Mouse (Mus musculus) MEL-GATA-1-ER (cell line): ENCODE results near the gene Ube2b.

Experiments used
- DNase-seq: peaks from one replicate; pipeline ENCODE4 v3.0.0-alpha.2; 2012; ENCODE audit warnings: low read depth; ENCODE audit errors: extremely low read depth

Gene Ube2b

DNA sequence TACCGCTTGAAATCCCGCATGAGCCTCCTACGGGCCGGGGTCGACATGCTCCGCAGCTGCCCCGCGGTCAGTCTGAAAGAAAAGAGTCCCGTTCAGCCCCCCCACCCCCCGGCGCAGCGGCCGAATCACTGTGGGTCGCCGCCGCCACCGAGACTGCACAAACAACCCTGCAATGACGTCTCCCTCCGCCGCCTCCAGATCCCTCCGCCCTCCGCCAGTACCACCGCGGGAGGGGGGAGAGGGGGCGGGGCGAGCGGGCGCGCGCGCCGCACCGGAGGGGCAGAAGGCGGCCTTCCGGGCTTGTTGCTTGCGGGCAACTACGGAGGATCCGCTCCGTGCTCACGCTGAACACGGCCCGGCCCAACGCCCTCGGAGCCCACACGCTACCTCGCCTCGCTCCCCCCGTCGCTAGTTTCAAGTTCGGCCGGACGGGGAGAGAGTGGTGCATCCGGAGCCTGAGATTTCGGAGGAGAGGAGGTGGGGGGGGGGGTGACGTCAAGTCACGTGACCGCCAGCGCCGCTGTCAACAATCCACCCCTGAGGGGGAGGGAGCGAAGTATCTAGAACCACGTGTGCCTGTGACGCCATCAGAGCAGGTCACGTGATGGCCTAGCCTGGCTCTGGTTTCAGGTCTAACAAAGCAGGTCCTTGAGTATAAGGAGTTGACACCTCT, at the start of gene Ube2b:
TSS of gene Ube2b (minus strand) at position 473 of the 673 bp plus-strand sequence.
- peak; percentile 93 for DNase-seq

DNA sequence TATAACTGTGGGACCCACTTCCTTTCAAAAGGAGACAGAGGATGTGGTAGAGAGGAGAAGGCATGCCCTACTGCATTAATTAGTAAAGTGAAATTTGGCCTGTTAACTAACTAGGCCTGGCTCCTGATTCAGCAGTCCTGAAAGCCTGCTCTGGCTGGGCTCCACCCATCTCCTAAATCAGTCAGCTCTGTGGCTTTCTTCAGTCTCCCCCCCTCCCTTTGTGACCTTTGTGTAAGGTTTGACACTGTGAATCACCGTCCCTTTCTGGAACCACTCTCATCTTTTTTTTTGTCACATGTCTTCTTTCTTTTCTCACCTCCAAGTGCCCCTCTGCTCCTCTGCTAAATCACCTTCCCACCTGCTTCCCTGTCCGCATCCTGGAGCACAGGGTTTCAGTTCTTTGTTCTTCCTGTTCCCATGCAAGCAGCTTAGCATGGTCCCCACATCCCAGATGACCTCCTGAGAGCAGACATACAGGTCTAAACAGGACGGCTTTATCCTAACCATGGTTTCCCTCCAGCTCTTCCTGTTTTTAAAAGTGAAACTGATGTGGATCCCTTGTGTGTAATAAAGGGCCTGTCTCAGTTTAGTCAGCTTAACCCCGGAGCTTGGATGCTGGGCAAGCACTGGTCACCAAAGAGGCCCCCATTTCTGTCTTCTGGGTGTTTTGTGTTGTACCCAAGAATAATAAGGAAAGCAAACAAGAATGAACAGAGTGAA, 46.0 kb upstream of the Ube2b start:
- no peak for DNase-seq

DNA sequence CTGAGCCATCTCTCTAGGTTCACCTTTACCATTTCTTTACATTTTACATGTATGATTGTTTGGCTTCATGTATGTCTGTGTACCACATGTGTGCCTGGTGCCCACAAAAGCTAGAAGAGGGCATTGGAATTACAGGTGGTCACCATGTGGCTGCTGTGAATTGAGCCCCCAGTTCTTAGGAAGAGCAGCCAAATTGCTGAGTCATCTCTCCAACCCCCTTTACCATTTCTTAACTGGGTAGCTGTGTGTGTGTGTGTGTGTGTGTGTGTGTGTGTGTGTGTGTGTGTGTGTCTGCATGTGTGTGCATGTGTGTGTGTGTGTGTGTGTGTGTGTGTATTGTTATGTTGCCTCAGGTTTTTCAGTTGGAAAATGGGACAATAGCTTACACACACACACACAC, 43.6 kb upstream of the Ube2b start:
- no peak for DNase-seq

DNA sequence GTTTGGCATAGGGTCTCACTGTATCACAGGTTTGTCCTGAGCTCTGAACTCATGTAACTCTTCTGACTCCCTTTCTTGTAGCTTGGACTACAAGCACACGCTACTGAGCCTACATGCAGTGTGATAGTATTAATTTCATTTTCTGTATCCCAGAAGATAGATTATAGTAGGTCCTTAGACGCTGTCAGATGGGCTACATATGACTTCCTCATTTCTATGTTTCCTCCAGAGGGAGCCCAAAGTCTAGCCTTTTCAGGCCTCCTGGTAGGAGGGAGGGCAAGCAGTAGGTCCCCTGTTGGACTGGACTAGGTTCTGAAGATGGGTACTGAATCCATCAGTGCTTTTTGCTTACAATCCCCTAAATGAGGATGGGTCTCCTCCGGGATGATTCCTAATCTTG, 42.7 kb upstream of the Ube2b start:
- peak; percentile 61 for DNase-seq

DNA sequence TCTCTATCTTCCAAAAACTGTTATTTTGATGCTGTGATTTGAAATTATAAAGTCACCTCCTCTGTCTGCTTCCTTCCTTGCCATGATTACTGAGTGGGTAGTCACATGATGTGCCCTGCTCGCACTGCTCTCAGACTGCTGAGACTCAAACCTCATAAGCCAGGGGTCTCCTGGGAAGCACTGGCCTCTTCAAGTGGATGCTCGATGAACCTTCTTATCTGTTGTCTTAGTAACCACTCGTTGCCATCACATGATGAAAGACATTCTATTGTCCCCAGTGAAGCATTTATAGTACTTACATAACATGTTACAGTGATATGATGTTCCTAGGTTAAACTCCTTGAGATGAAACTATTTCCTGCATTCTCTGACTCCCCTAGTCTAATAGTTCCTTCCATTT, 37.1 kb upstream of the Ube2b start:
- no peak for DNase-seq

DNA sequence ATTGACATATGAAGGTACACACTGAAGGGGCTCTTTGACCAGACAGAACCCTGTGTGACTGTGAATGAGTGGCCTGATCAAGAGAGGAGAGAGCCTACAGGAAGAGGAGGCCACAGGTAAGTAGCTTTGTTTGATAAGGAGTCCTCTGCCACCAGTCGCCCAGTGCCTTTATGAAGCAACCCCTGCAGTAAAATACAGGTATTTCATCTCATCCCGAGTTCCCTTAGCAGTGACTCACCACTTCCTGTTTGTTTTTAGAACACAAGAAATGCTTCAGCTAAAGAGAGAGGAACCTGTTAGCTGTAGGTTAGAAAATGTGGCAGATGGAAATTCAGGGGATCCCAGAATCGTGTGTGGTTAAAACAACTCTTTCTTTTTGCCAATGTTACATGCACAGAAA, 35.3 kb upstream of the Ube2b start:
- DNase-seq, result no peak

DNA sequence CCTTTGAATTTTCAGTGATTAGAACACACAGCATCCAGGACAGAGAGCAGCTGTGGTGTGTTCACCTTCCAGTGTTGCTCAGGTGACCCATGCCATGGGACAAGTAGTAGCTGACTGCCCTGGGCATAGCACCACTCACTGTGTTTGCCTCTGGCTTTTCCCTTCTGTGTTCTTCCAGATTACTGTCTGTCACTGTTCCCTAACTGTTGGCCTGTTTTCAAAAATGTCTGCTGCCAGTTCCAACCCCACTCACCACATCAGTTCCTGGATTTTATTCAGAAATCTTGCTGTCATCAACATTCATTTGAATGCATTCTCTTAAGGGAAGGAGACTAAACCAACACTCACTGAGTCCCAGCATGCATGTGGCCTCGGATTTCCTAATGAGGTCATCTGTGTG, 33.4 kb upstream of the Ube2b start:
- no peak for DNase-seq

DNA sequence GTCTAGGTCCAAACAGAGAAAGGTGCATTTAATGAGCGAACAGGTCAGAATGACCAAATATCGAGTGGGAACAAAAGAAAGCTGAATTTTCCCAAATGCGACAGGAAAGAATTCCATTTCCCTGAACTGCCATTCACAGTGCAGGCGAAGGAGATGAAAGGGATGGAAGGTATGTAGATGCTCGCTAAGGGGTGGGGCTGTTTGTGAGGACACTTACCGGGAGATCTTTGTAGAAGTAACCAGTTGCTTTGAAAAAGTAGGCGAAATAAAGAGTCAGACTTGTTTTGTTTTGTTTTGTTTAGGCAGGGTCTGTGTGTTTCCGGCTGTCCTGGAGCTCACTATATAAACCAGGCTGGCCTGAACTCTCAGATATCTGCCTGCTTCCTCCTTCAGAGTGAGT, 31.8 kb upstream of the Ube2b start:
- no peak for DNase-seq

DNA sequence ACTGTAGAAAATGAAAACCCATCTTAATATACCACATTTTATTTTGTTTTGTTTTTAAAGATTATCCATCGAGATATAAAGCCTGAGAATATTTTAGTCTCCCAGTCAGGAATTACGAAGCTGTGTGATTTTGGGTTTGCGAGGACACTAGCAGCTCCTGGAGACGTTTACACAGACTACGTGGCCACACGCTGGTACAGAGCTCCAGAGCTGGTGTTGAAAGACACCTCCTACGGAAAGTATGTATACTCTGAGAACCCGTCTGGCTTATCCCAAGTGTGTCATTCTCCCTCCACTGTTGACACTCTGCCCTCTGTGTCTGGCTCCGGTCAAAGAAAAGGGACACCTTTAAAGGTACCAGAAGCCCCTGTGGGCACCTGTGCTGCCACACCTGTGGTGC, 17.7 kb upstream of the Ube2b start:
- DNase-seq, result no peak

DNA sequence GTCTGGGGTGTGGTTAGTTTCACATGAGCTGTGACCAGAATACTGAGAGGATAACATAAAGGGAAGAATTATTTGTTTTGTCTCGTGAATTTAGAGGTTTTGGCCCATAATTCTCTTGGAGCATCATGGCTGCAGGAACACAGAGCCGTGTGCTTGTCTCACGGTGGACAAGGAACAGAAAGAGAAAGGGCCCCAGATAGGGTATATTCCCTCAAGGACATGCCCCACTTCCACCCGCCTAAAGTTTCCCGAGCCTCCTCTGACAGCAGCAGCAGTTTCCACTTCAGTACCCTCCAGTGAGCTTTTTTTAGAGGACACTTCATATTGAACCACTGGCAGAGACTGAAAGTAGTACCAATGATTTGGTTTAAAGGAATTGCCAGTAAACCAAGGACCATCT, 11.0 kb upstream of the Ube2b start:
- DNase-seq, result no peak

DNA sequence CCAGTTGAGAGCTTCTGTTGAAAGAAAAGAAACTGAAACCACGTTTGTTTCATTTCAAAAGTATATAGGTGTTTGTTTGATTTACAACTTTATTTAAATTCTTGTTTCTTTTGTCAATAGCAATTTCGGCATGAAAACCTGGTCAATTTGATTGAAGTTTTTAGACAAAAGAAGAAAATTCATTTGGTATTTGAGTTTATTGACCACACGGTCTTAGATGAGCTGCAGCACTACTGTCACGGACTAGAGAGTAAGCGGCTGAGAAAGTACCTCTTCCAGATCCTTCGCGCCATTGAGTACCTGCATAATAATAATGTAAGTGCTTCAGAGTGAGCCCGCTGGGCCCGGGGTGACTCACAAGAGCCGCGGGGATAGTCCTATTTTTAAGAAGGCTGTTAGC, 10.4 kb upstream of the Ube2b start:
- no peak for DNase-seq

DNA sequence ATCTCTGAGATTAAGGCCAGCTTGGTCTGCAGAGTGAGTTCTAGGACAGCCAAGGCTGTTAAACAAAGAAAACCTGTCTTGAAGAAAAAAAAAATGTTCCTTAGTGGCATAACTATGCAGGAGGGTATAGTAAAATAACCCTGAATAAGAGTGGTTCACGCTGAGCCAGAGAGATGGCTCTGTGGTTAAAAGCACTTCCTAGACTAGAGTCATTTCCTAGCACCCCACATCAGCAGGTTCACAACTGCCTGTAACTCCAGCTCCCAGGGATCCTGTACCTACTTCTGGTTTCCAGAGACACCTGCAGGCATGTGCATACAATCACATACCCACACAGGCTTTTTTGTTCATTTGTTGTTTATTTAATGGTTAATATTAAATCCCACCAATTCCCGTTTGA, 5.0 kb upstream of the Ube2b start:
- DNase-seq, result no peak

DNA sequence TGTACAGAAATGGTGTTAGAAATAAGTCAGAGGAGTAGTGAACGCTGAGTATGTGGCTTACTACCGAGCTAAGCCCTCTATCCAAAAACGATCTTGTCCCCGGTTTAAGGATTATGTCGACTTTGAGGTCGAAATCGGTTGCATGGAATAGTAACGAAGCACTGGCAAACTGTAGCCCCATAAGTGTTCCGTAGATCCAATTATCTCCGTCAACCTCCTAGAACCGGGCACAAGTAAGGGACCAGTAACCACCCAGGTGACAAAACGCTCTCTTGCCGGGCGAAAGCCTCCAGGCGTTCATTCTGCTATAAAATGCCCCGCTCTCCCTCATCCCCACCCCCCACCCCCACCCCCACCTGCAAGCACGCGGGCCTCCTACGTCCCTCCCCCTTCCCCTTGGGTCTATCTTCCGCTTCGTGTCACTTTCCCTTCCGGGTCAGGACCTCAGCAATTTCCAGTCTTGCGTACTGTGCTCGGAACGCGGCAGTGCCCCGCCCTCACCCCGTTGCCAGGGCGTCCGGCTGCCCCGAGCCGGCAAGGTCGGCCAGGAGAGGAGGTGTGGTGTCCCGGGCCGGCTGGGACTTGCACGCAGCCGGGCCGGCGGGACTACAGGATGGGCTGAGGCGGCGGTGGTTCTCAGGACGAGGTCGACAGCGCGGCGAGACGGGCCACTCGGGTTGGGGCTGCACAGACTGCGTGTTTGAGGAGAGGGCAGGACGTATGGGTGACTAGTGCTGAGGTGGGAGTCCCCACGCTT, 3.4 kb upstream of the Ube2b start, which contains the start of gene Cdkl3:
TSS of gene Cdkl3 (plus strand) at position 450 of the 757 bp plus-strand sequence.
- peak; percentile 94 for DNase-seq

DNA sequence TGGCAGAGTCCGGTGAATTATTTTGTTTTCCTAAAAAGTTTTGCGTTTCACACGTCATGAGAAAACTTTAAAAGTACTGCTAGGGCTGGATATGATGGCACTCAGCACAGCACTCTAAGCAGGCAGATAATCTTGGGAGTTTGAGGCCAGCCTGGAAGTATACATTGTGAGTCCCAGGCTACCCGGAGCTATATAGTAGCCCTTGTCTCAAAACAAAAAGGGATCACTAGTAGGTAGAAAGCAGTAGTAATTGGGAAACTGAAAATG, 2.9 kb upstream of the Ube2b start:
- no peak for DNase-seq

DNA sequence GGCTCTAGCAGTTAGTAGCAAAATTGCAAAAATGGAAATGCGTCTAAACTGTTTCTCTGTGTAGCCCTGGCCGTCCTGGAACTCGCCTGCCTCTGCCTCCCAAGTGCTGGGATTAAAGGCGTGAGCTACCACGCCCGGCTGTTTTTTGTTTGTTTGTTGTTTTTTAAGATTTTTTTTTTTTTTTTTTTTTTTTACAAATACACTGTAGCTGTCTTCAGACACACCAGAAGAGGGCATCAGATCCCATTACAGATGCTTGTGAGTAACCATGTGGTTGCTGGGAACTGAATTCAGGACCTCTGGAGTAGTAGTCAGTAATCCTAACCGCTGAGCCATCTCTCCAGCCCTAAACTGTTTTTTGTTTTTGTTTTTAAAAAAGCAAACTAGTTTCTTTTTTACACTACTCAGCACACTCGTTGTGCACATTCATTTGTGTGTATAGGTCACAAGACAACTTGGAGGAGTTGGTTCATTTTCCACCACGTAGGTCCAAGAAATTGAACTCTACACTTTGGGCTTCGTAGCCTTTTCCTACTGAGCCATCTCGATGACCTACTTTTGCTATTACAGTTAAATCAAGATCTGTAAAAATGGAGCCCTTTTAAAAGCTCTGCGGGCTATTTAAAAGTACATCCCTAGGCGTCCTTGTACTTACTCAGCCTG, 2.4 kb upstream of the Ube2b start:
- DNase-seq, result no peak

DNA sequence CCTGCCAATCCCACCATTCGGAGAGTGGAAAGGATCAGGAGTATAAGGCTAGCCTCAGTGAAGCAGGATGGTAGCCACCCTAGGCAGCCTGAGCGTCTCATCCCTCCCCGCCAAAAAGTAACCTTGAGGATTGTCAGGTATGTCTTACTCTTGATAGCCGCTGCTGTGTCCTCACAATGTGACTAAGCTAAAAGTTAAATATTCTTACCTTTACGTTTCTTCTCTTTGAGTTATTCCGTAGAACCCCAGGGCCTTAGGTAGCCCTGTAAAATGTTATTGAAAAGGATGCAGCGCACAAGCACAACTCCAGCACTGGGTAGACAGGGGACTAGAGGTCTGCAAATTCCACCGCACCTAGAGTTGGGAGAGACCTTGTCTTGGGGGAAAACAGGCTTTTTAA, 1.3 kb upstream of the Ube2b start:
- no peak for DNase-seq

DNA sequence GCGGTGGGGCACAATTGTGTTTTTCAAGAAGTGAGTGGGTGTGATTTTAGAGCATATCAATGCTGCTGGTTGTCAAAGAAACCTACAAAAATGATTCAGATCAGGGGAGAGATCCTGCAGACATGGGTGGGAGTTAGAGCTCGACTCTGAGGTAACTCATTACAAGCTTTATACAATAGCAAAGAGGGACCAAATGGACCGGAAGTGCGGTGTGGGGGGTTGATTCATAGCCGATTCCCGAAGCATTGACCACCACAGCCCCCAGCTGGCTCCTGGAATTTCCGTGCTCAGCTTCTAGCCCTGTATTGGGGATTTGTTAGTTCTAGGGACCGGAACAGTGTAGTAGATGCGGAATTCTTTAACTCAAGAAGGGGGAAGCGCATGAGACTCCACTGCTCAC, 779 bp upstream of the Ube2b start:
- no peak for DNase-seq

DNA sequence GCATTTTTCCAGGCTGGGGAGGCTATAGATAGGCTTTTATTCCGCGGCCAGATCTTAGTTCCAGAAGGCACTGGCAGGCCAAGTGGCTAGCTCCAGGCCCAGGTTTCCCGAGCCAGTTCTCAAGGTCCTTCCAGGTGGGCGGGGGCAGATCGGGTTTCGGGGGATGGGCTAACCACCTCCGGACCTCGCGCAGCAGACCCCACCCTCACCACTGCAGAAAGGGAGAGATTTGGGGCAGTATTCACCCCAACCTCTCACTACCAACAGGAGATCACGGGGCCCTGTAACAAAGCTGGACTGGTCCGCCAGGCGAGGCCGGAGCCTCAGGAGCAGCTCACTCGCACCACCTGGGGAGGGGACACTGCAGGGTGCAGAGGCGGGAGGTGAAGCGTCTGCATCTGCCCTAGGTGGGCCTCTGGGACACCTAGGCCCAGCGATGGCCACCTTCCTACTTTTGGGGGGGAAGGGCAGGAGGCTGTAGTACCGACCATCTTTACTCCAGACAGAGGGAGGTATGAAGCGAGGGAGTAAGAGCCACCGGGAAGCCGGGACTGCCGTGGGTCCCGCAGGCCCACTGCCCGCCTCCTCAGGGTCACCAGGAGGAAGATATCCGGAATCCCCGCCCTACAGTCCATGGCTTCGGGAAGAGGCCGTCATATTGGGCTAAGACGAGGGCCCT, 812 bp downstream of the Ube2b start:
- DNase-seq, result peak; percentile 33

DNA sequence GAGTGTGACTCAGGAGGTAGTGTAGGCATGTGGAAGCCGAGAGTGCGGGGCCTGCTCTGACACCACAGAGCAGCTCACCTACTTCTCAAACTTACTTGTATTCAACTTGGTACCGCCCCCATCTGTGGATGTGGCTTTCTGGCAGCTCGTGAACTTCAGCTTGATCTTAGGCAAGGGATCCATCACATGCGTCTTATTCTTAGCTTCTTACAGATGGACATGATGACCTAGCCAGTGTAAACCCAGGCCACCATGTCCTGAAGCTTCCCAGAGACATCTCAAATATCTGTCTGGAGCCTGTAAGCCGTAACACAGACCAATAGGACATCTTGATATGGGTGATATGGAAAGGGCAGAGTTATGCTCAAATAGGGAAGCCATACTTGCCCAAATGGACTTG, 28.9 kb downstream of the Ube2b start:
- no peak for DNase-seq

DNA sequence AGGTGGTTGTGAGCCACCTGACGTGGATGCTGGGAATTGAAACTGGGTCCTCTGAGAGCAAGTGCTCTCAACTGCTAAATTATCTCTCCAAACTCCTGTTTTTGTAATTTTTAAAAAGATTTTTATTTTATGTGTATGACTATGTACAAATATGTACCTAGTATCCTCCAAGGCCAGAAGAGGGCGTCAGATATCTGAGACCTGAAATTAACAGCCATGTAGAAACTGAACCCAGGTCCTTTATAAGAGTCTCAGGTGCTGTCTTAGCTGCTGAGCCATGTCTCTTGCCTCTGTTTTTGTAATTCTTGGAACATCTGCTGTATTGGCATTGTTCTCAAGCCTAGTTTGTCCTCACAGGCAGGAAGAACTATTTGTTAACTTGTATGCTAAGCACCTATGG, 31.1 kb downstream of the Ube2b start:
- DNase-seq, result no peak

DNA sequence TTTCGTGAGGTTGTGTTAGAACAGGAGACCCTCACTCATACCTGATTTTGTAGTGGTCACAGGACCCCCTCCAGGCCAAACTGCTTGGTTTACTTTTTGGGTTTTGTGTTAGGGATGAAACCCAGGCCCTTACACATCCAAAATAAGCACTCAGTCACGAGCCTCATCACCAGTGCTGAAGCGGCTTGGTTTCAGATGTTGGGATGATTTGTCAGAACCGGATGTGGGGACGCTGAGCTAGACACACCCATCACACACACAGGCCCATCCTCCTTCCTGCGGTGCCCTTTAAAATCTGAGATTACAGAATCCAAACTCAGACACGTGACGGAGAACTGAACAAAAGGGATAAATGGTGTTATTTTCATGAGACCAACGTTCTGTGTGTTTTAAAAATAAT, 31.7 kb downstream of the Ube2b start:
- peak; percentile 41 for DNase-seq
